Mouse (Mus musculus): ENCODE data around the gene Gtf3c1. TPM values are rescaled to one million over a fixed set of nuclear protein-coding genes. Genes with fewer than 3 reads are reported as not detected.

The Gtf3c1 gene
- polyA plus RNA-seq, 1 experiment from 2014 or later: 43.7 TPM

- ATAC-seq (ENCODE audit: insufficient number of reproducible peaks, low FRiP score): no peak
- Histone ChIP-seq H3K36me3 (no peaks in the 10 kb centered on the region), H3K9me3 (replicated peaks) (no peaks in the 10 kb centered on the region), H3K4me3 (no peak overlapping the region), H3K27me3 (replicated peaks) (no peaks in the 10 kb centered on the region), H3K27ac (ENCODE audit: poor library complexity, severe bottlenecking) (no peak overlapping the region), H3K9ac (no peak overlapping the region), H3K4me1 (replicated peaks) (peaks cover 10% of the 10 kb centered on the region), H3K4me2 (no peak overlapping the region)
- WGBS: 80% methylated on average over 6 of the region's 6 CpGs
These were observed 106.3 kb downstream of the Gtf3c1 start for GRCm38 (mm10) chr7:125601280-125601670.

- Histone ChIP-seq H3K9me3 (replicated peaks) (no peaks in the 10 kb centered on the region), H3K4me1 (replicated peaks) (peaks cover 5% of the 10 kb centered on the region), H3K4me3 (no peak overlapping the region), H3K27ac (ENCODE audit: poor library complexity, severe bottlenecking) (no peak overlapping the region), H3K4me2 (no peak overlapping the region), H3K9ac (no peak overlapping the region), H3K27me3 (replicated peaks) (no peaks in the 10 kb centered on the region), H3K36me3 (no peaks in the 10 kb centered on the region)
- WGBS: 27% methylated on average over 6 of the region's 6 CpGs
- no peak for ATAC-seq (ENCODE audit: insufficient number of reproducible peaks, low FRiP score)
These were observed 106.8 kb downstream of the Gtf3c1 start for GRCm38 (mm10) chr7:125600612-125601279.

DNA sequence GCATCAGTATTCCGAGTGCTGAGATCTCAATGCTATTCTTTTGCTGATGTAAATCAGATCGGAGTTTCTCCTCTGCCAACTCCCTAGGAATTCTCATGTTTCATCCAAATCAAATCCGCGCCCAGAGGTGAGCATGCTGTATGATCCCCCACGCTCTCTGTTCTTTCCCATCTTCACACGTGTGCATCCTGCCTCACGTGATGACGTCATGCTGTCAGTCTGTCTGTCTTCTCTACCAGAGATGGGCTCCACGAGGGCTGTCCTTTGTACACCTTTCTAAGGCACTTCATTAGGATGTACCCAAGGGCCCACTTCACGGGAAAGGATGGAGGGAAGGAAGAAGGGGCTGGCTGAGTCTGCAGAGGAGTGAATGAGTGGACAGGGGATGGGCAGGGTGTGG, 107.4 kb downstream of the Gtf3c1 start:
- peaks cover 3% of the 10 kb centered on the region for H3K4me1 ChIP-seq (replicated peaks)
- no peak overlapping the region for H3K4me2 ChIP-seq
- WGBS: 69% methylated on average over 10 of the region's 10 CpGs
- no peak overlapping the region for H3K9ac ChIP-seq
- no peak for ATAC-seq (ENCODE audit: insufficient number of reproducible peaks, low FRiP score)
- no peak overlapping the region for H3K27ac ChIP-seq (ENCODE audit: poor library complexity, severe bottlenecking)
- H3K4me3 ChIP-seq: no peak overlapping the region
- H3K27me3 ChIP-seq (replicated peaks): no peaks in the 10 kb centered on the region
- H3K9me3 ChIP-seq (replicated peaks): no peaks in the 10 kb centered on the region
- no peaks in the 10 kb centered on the region for H3K36me3 ChIP-seq

DNA sequence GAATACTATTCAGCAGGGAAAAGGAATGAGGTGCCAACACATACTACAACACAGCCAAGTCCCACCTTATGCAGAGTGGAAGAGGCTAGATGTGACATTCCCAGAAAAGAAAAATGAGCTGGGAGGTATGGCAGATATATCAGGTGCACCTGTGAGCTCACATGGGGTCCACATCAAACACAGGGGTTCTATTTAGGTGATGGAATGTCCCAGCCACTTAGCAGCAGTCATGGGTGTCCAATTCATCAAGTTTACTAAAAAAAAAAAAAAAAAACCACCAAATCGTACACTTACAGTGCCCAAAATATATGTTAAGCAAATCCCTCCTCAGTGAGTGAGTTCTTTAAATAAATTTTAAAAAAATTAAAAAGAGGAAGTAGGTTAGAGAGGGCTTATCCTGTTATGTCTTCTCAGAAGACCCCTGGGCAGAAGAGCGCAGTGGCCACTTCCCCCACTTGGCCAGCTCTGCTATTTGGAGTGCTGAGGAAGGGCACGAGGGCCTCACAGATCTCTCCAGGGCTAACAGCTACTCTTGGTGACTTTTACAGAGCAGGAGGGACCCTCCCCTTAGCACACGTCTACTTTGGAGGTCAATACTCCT, 108.1 kb downstream of the Gtf3c1 start:
- H3K4me2 ChIP-seq: no peak overlapping the region
- 35% methylated on average over 4 of the region's 4 CpGs for WGBS
- H3K27ac ChIP-seq (ENCODE audit: poor library complexity, severe bottlenecking): no peak overlapping the region
- no peaks in the 10 kb centered on the region for H3K9me3 ChIP-seq (replicated peaks)
- peaks cover 3% of the 10 kb centered on the region for H3K4me1 ChIP-seq (replicated peaks)
- ATAC-seq (ENCODE audit: insufficient number of reproducible peaks, low FRiP score): no peak
- no peaks in the 10 kb centered on the region for H3K27me3 ChIP-seq (replicated peaks)
- H3K9ac ChIP-seq: no peak overlapping the region
- H3K4me3 ChIP-seq: no peak overlapping the region
- no peaks in the 10 kb centered on the region for H3K36me3 ChIP-seq

DNA sequence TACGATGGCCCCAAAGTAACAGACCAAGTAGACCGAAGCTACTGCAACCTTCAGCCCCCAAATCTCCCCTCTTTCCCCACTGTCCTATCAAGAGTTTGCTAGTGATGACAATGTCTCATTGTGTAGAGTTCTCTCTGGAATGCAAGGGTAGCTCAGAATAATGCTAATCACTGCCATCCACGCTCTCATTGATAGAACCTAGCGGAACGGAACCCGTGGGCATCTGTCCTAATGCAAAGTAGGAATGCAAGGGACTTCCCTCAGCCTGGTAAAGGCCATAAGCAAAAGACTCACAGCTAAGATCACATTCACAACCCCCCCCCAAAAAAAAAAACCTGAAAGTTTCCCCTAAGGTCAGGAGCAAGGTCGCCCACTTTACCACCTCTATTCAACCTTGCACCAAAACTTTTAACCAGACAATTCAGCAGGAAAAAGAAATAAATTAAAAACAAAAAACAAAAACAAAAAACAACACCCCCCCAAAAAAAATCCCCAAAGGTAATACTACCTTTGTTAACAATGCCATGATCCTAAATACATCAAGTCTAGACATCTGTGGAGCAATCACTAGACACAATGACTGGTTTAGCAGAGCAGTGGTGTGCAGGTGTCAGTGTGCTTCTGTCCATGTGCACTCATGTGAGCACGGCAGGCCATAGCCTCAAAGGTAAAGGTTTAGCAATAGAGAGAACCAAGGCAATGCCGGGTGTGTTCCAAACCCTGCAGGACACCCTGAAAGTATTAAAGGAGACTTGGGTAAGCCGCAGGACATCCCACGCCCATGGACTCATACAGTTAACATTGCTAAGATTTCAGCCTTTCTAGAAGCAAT, 109.8 kb downstream of the Gtf3c1 start:
- H3K27ac ChIP-seq (ENCODE audit: poor library complexity, severe bottlenecking): no peak overlapping the region
- H3K36me3 ChIP-seq: no peaks in the 10 kb centered on the region
- no peak for ATAC-seq (ENCODE audit: insufficient number of reproducible peaks, low FRiP score)
- no peak overlapping the region for H3K9ac ChIP-seq
- 85% methylated on average over 11 of the region's 11 CpGs for WGBS
- no peak overlapping the region for H3K4me3 ChIP-seq
- H3K9me3 ChIP-seq (replicated peaks): no peaks in the 10 kb centered on the region
- H3K4me1 ChIP-seq (replicated peaks): peaks cover 3% of the 10 kb centered on the region
- no peak overlapping the region for H3K4me2 ChIP-seq
- H3K27me3 ChIP-seq (replicated peaks): no peaks in the 10 kb centered on the region

GRCm38 (mm10) chr7:125597083-125597482, 110.5 kb downstream of the Gtf3c1 start:
- H3K9ac ChIP-seq: no peak overlapping the region
- H3K4me1 ChIP-seq (replicated peaks): peaks cover 3% of the 10 kb centered on the region
- H3K27ac ChIP-seq (ENCODE audit: poor library complexity, severe bottlenecking): no peak overlapping the region
- no peaks in the 10 kb centered on the region for H3K27me3 ChIP-seq (replicated peaks)
- ATAC-seq (ENCODE audit: insufficient number of reproducible peaks, low FRiP score): no peak
- no peak overlapping the region for H3K4me2 ChIP-seq
- no peaks in the 10 kb centered on the region for H3K36me3 ChIP-seq
- WGBS: 87% methylated on average over 9 of the region's 9 CpGs
- H3K9me3 ChIP-seq (replicated peaks): no peaks in the 10 kb centered on the region
- H3K4me3 ChIP-seq: no peak overlapping the region

DNA sequence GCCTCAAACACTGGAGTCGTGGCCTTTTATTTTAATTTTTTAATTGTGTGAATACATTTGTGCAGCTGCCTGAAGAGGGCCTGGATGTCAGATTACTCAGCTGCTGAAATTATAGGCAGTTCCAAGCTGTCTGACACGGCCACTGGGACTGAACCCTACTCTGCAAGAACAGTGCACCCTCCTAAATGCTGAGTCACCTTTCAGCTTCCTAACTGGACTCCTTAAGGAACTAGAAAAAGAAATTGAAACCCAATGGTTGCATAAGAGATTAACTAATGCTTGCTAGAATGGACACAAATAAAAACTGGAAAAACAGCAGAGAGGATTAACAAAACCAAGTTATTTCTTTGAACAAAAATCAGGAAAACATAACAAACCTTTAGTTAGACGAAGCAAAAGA, 111.2 kb downstream of the Gtf3c1 start:
- Histone ChIP-seq H3K4me2 (no peak overlapping the region), H3K4me1 (replicated peaks) (peaks cover 3% of the 10 kb centered on the region), H3K9ac (no peak overlapping the region), H3K27ac (ENCODE audit: poor library complexity, severe bottlenecking) (no peak overlapping the region), H3K9me3 (replicated peaks) (no peaks in the 10 kb centered on the region), H3K27me3 (replicated peaks) (no peaks in the 10 kb centered on the region), H3K4me3 (no peak overlapping the region), H3K36me3 (no peaks in the 10 kb centered on the region)
- ATAC-seq (ENCODE audit: insufficient number of reproducible peaks, low FRiP score): no peak
- WGBS: 62% methylated on average over 3 of the region's 3 CpGs

DNA sequence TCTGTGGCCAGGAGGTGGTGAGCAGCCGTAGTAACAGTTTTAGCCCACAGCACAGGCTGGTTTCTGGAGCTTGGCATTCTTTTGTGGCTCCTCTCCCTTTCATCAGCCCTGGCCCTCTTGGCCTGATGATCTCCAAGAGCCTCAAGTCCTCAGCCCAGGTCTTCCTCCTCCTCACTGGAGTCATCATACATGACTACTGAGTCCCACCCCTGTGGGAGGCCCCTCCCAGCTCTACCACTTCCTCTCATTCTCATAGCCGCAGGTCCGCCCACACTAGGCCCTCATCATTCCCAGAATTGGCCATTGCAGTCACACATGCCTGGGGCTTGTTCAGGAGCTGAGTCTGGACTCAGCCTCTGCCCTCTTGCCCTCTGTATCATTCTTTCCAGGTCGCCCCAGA, 113.7 kb downstream of the Gtf3c1 start:
- Histone ChIP-seq H3K27me3 (replicated peaks) (no peaks in the 10 kb centered on the region), H3K4me3 (no peak overlapping the region), H3K27ac (ENCODE audit: poor library complexity, severe bottlenecking) (no peak overlapping the region), H3K36me3 (no peaks in the 10 kb centered on the region), H3K9me3 (replicated peaks) (no peaks in the 10 kb centered on the region), H3K9ac (no peak overlapping the region), H3K4me1 (replicated peaks) (no peaks in the 10 kb centered on the region), H3K4me2 (no peak overlapping the region)
- no peak for ATAC-seq (ENCODE audit: insufficient number of reproducible peaks, low FRiP score)
- 74% methylated on average over 4 of the region's 4 CpGs for WGBS

Other genes starting within 250 kb of the Gtf3c1 start
- 97.1 and 98.8 TPM in 2 replicates for gene Nsmce1, start 216.2 kb downstream of the Gtf3c1 start, polyA plus RNA-seq (2016; fragmentation: Nextera tagmentation; extraction: Ambion mirVana)
- gene Il4ra, start 155.7 kb downstream of the Gtf3c1 start, polyA plus RNA-seq (2016; fragmentation: Nextera tagmentation; extraction: Ambion mirVana): 3.5 and 3.8 TPM in 2 replicates
- gene Il21r, start 104.4 kb downstream of the Gtf3c1 start, polyA plus RNA-seq (2016; fragmentation: Nextera tagmentation; extraction: Ambion mirVana): 0.18 and 0.23 TPM in 2 replicates
- gene D430042O09Rik, start 108 bp upstream of the Gtf3c1 start, polyA plus RNA-seq (2016; fragmentation: Nextera tagmentation; extraction: Ambion mirVana): 9.4 and 10.3 TPM in 2 replicates